Mouse (Mus musculus) forebrain, embryonic 14.5 days (tissue): ENCODE results near the gene Prss48. TPM values are rescaled to one million over a fixed set of nuclear protein-coding genes. Genes with fewer than 3 reads are reported as not detected.
"Not testable (repeated sequence)": the region's sequence is repeated elsewhere in the genome, so short reads cannot be mapped to it uniquely, and the experiment has no call there.

Experiments used
- ATAC-seq: fragments of 200-750 bp; cut with Nextera tagmentation; 2 replicates; pipeline ENCODE4 v1.8.0; 2017; ENCODE audit warnings: mild to moderate bottlenecking, moderate library complexity
- DNase-seq: peaks from one replicate; pipeline ENCODE4 v3.0.0-alpha.2; 2015; ENCODE audit warnings: low spot score
- H3K27ac ChIP-seq: fragments of 300-500 bp; sonication (generic); 2 replicates; pipeline ENCODE4 v1.5.1; 2014; ENCODE audit warnings: low read depth, mild to moderate bottlenecking, control low read depth, low read length, moderate library complexity
- H3K27me3 ChIP-seq: fragments of 300-500 bp; sonication (generic); replicated peaks from 2 replicates; pipeline ENCODE4 v1.6.1; 2014; ENCODE audit warnings: low read length, control low read depth, mixed read lengths; ENCODE audit not compliant: control insufficient read depth, insufficient read depth
- H3K36me3 ChIP-seq: fragments of 300-500 bp; sonication (generic); 2 replicates; pipeline ENCODE4 v1.6.1; 2014; ENCODE audit warnings: low read length, control low read depth; ENCODE audit not compliant: control insufficient read depth, insufficient read depth
- H3K4me1 ChIP-seq: fragments of 300-500 bp; sonication (generic); 2 replicates; pipeline ENCODE4 v1.6.1; 2014; ENCODE audit warnings: antibody characterized with exemption, low read length, control low read depth; ENCODE audit not compliant: control insufficient read depth, insufficient read depth
- H3K4me2 ChIP-seq: fragments of 300-500 bp; sonication (generic); 2 replicates; pipeline ENCODE4 v1.6.1; 2014; ENCODE audit warnings: mild to moderate bottlenecking, control low read depth, low read length
- H3K4me3 ChIP-seq: fragments of 300-500 bp; sonication (generic); 2 replicates; pipeline ENCODE4 v1.5.1; 2014; ENCODE audit warnings: low read depth, low read length, control low read depth
- H3K9ac ChIP-seq: fragments of 300-500 bp; sonication (generic); 2 replicates; pipeline ENCODE4 v1.6.1; 2014; ENCODE audit warnings: mild to moderate bottlenecking, low read length, control low read depth, moderate library complexity
- H3K9me3 ChIP-seq: fragments of 300-500 bp; sonication (generic); replicated peaks from 2 replicates; pipeline ENCODE4 v1.6.1; 2016; ENCODE audit warnings: low read length, control low read depth, mixed read lengths; ENCODE audit not compliant: control insufficient read depth
- WGBS: fragments of 180-500 bp; shearing (Covaris S2); extraction: QIAGEN DNeasy Blood & Tissue Kit; methylation state at CpG from one replicate; pipeline ENCODE4 v1.1.7; 2014; 5-methylcytosine and 5-hydroxymethylcytosine counted together
- polyA plus RNA-seq: library from polyadenylated mRNA; unstranded; fragments of >200 nt; fragmentation: Nextera tagmentation; extraction: Ambion mirVana; gene quantifications from 2 replicates; pipeline ENCODE4 v1.2.1, GENCODE M21; 2014

The Prss48 gene
- polyA plus RNA-seq, 1 experiment from 2014 or later, result not detected

GRCm38 (mm10) chr3:85991140-85991801, 11.0 kb downstream of the Prss48 start:
- WGBS, result 63% methylated on average over 6 of the region's 6 CpGs
- Histone ChIP-seq H3K4me3 (no peak overlapping the region), H3K9ac (no peak overlapping the region), H3K27ac (no peak overlapping the region), H3K4me2 (no peak overlapping the region), H3K4me1 (no peaks in the 10 kb centered on the region), H3K36me3 (no peaks in the 10 kb centered on the region), H3K9me3 (no peaks in the 10 kb centered on the region), H3K27me3 (no peaks in the 10 kb centered on the region)
- DNase-seq (no peak), ATAC-seq (no peak)

- no peaks in the 10 kb centered on the region for H3K4me1 ChIP-seq
- 92% methylated on average over 2 of the region's 2 CpGs for WGBS
- H3K9ac ChIP-seq, result no peak overlapping the region
- no peak overlapping the region for H3K4me2 ChIP-seq
- H3K27me3 ChIP-seq, result no peaks in the 10 kb centered on the region
- no peak overlapping the region for H3K4me3 ChIP-seq
- no peaks in the 10 kb centered on the region for H3K9me3 ChIP-seq
- H3K36me3 ChIP-seq, result no peaks in the 10 kb centered on the region
- no peak overlapping the region for H3K27ac ChIP-seq
- DNase-seq (no peak), ATAC-seq (no peak)
Measured at GRCm38 (mm10) chr3:85987225-85987624, 15.1 kb downstream of the Prss48 start.

GRCm38 (mm10) chr3:85984537-85984936, 17.8 kb downstream of the Prss48 start:
- 94% methylated on average over 6 of the region's 6 CpGs for WGBS
- no peaks in the 10 kb centered on the region for H3K36me3 ChIP-seq

GRCm38 (mm10) chr3:85981761-85982160, 20.5 kb downstream of the Prss48 start:
- H3K4me3 ChIP-seq, H3K9ac ChIP-seq, H3K36me3 ChIP-seq, H3K4me2 ChIP-seq, ATAC-seq, H3K9me3 ChIP-seq, H3K4me1 ChIP-seq, H3K27ac ChIP-seq, DNase-seq, H3K27me3 ChIP-seq: not testable (repeated sequence)
- 84% methylated on average over 3 of the region's 3 CpGs for WGBS

More at GRCm38 (mm10) chr3:85984537-85984936, 17.8 kb downstream of the Prss48 start:
- H3K27ac ChIP-seq, result no peak overlapping the region
- ATAC-seq (no peak), DNase-seq (no peak)
- no peaks in the 10 kb centered on the region for H3K4me1 ChIP-seq
- no peak overlapping the region for H3K9ac ChIP-seq
- no peak overlapping the region for H3K4me3 ChIP-seq
- H3K9me3 ChIP-seq, result no peaks in the 10 kb centered on the region
- no peaks in the 10 kb centered on the region for H3K27me3 ChIP-seq
- no peak overlapping the region for H3K4me2 ChIP-seq

- ATAC-seq (no peak), DNase-seq (no peak)
- H3K36me3 ChIP-seq, result no peaks in the 10 kb centered on the region
- H3K4me1 ChIP-seq, result no peaks in the 10 kb centered on the region
- 96% methylated on average over 4 of the region's 4 CpGs for WGBS
- H3K27me3 ChIP-seq, result no peaks in the 10 kb centered on the region
- no peak overlapping the region for H3K9ac ChIP-seq
- no peak overlapping the region for H3K27ac ChIP-seq
- no peaks in the 10 kb centered on the region for H3K9me3 ChIP-seq
- H3K4me2 ChIP-seq, result no peak overlapping the region
- H3K4me3 ChIP-seq, result no peak overlapping the region
Measured at GRCm38 (mm10) chr3:85980036-85980435, 22.3 kb downstream of the Prss48 start.

- Histone ChIP-seq H3K27me3 (no peaks in the 10 kb centered on the region), H3K36me3 (no peaks in the 10 kb centered on the region), H3K9ac (no peak overlapping the region), H3K27ac (no peak overlapping the region), H3K9me3 (no peaks in the 10 kb centered on the region), H3K4me1 (peaks cover 5% of the 10 kb centered on the region; the same call in 1 of the 2 replicates), H3K4me3 (no peak overlapping the region), H3K4me2 (no peak overlapping the region)
- no peak for DNase-seq
- no peak for ATAC-seq
- 87% methylated on average over 4 of the region's 4 CpGs for WGBS
Measured at GRCm38 (mm10) chr3:85974451-85974850, 27.8 kb downstream of the Prss48 start.

GRCm38 (mm10) chr3:85973376-85974140, 28.7 kb downstream of the Prss48 start:
- H3K27me3 ChIP-seq, result no peaks in the 10 kb centered on the region
- ATAC-seq (no peak), DNase-seq (no peak)
- no peak overlapping the region for H3K9ac ChIP-seq
- no peak overlapping the region for H3K4me2 ChIP-seq
- no peaks in the 10 kb centered on the region for H3K9me3 ChIP-seq
- H3K4me3 ChIP-seq, result no peak overlapping the region
- H3K27ac ChIP-seq, result no peak overlapping the region
- peaks cover 5% of the 10 kb centered on the region; the same call in 1 of the 2 replicates for H3K4me1 ChIP-seq
- no peaks in the 10 kb centered on the region for H3K36me3 ChIP-seq
- whole genome bisulfite sequencing, result 86% methylated on average over 10 of the region's 10 CpGs

GRCm38 (mm10) chr3:85971599-85971975, 30.7 kb downstream of the Prss48 start:
- Histone ChIP-seq H3K27me3 (no peaks in the 10 kb centered on the region), H3K4me3 (peak overlapping the region; percentile 70), H3K36me3 (no peaks in the 10 kb centered on the region), H3K4me1 (peaks cover 5% of the 10 kb centered on the region; the same call in 1 of the 2 replicates), H3K4me2 (peak overlapping the region; percentile 81), H3K27ac (no peak overlapping the region), H3K9me3 (no peaks in the 10 kb centered on the region), H3K9ac (peak overlapping the region; percentile 86)
- WGBS, result 4% methylated on average over 13 of the region's 13 CpGs
- ATAC-seq (peak; percentile 13; the same call in 1 of the 2 replicates), DNase-seq (peak; percentile 4)
